Mouse (Mus musculus): Measurements from ENCODE around the gene Gm15023.
"Not testable (repeated sequence)": the region's sequence is repeated elsewhere in the genome, so short reads cannot be mapped to it uniquely, and the experiment has no call there.

Gm15023 gene

GRCm38 (mm10) chrX:135177532-135177931, at the start of gene Gm15023:
Gm15023 (minus strand) TSS chrX:135177632.
- not testable (repeated sequence) for DNase-seq

DNA sequence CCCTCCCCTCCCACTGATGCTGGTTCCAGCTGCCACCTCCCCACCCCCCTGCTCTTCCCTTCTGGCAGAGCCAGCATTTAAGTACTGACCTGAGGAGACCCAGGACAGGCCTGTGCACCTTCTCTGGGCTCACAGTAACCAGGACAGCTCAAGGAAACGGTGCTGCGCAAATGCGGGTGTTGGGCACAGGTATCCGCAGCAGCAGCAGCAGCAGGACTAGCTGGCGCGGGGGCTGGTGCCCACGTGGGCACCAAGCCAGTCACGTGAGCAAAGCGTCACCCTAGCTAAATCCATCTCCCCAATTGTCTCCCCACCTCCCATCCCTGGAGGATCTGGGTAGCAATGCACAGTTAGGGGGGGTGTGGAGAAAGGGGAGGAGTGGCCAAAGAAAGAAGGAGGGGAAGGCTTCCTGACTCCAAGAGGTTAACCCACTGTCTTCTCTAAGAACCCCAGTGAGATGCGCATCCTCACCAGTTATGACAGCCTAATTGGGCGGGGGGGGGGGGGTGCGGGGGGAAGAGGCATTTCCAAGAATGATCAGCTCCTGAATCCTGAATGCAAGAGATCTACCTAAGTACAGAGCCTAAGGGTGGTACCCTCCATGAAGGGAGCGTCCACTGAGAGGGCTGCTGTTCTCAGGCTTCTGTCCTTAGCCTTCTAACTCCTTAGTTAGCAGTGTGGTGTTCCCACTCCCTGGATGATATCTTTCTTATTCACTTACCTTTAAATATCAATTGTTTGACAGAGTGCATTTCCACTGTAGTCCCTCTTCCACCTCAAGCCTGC, 33.2 kb upstream of the Gm15023 start, which contains the start of gene Tceal6:
TSS of gene Tceal6 (minus strand) at position 252 of the 786 bp plus-strand sequence.
- peak; percentile 68 for DNase-seq

GRCm38 (mm10) chrX:135209773-135210435, 32.5 kb upstream of the Gm15023 start:
- peak; percentile 33 for DNase-seq

DNA sequence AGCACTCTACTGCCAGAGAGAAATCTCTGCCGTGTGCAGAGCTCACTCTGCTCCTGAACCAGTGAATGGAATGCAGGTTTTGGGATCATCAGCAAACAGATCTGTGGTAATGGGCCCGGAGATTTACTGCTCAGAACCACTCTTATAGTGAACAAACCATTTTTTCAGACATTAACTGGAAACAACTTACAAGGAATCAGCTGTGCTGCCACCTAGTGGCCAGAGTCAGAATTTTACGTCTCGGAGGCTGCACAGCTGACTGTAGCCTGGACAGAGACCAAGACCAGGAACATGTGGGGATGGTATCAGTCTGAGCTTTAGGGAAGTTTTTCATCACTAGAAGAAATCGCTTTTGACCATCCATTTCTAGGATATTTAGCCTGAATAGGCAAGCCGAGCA, 12.5 kb upstream of the Gm15023 start:
- not testable (repeated sequence) for DNase-seq

DNA sequence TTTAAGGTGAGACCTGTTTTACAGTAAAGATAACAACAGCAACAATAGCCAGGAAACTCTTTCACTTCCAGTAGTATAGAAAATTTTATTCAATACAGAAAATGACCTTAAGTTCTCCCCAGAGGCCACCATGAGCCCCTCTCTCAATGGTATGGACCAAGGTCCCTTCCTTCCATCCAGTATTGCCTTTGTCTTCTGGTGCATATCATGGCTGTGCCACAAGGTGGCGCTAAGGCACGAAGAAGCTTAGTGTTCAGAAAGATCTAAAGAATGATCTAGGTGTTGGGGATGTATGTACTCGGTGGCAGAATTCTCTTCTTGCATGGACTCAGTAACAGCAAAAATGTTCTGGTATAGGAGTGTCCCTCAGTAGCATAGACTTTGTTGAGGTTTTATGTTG, 11.2 kb upstream of the Gm15023 start:
- DNase-seq, result not testable (repeated sequence)
